Mouse (Mus musculus) testis, adult 2 months (tissue): ENCODE results near the gene Tprkb. TPM values are rescaled to one million over a fixed set of nuclear protein-coding genes. Genes with fewer than 3 reads are reported as not detected.
"Not testable (repeated sequence)": the region's sequence is repeated elsewhere in the genome, so short reads cannot be mapped to it uniquely, and the experiment has no call there.

Experiments
- H3K27ac ChIP-seq: fragments of 200-500 bp; 2 replicates; pipeline ENCODE4 v1.5.1; 2012; ENCODE audit warnings: low read depth, low read length; ENCODE audit not compliant: control insufficient read depth, insufficient read depth
- H3K27me3 ChIP-seq: fragments of 200-500 bp; 2 replicates; pipeline ENCODE4 v1.6.1; 2012; ENCODE audit warnings: mild to moderate bottlenecking, low read length, moderate library complexity; ENCODE audit not compliant: control insufficient read depth, insufficient read depth
- H3K36me3 ChIP-seq: fragments of 200-500 bp; 2 replicates; pipeline ENCODE4 v1.6.1; 2012; ENCODE audit warnings: mild to moderate bottlenecking, low read length; ENCODE audit not compliant: control insufficient read depth, insufficient read depth
- H3K4me1 ChIP-seq: fragments of 200-500 bp; 2 replicates; pipeline ENCODE4 v1.6.1; 2012; ENCODE audit warnings: low read length; ENCODE audit not compliant: control insufficient read depth, insufficient read depth
- H3K4me3 ChIP-seq: fragments of 200-500 bp; 2 replicates; pipeline ENCODE4 v1.5.1; 2012; ENCODE audit warnings: low read depth, mild to moderate bottlenecking, low read length, moderate library complexity, mixed read lengths; ENCODE audit not compliant: control insufficient read depth
- CTCF ChIP-seq: fragments of 200-500 bp; IDR thresholded peaks from 2 replicates; pipeline ENCODE4 v1.5.1; 2012; ENCODE audit warnings: low read depth, mild to moderate bottlenecking, inconsistent platforms, low read length, moderate library complexity; ENCODE audit not compliant: control insufficient read depth, insufficient read depth, insufficient replicate concordance
- POLR2A ChIP-seq: fragments of 200-500 bp; IDR thresholded peaks from 2 replicates; pipeline ENCODE4 v1.6.1; 2012; ENCODE audit warnings: low read depth, mild to moderate bottlenecking, inconsistent platforms, low read length, moderate library complexity; ENCODE audit not compliant: control insufficient read depth
- polyA plus RNA-seq: library from polyadenylated mRNA; depleted of rRNA; stranded (reverse); fragments of >200 nt; gene quantifications from 2 replicates; pipeline ENCODE4 v1.2.3, GENCODE M21; 2012

Tprkb gene
- polyA plus RNA-seq, 1 experiment = 10.8 TPM

GRCm38 (mm10) chr6:85867726-85868690 is 43.7 kb upstream of the Tprkb start:
- Histone ChIP-seq H3K4me1 (no peaks in the 10 kb centered on the region), H3K27ac (no peak overlapping the region), H3K36me3 (no peaks in the 10 kb centered on the region), H3K27me3 (no peaks in the 10 kb centered on the region), H3K4me3 (no peak overlapping the region)
- TF ChIP-seq CTCF (no peak), POLR2A (no peak)

DNA sequence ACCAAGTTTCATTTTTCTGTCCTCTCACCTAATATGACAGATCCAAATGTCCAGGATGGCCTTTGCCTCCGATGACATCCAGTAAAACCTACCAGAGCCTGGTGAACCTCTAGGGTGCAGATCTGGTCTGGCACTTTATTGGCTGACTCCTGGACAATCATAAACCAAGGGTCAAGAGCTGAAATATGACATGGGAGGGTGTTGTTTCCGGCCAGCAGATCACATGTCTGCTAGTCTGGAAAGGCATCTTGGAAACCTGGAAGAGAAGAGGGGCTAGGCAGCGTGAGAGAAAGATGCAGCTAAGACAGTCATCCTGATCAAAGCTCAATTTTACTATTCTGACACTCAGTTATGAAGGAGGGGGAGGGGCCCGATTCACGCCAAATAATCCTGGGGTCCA is 42.7 kb upstream of the Tprkb start, which contains the start of gene Nat8f2:
Gene Nat8f2 (minus strand): TSS at position 153 of the 400 bp plus-strand sequence.
- not testable (repeated sequence) for H3K4me1 ChIP-seq, H3K36me3 ChIP-seq, H3K4me3 ChIP-seq, H3K27me3 ChIP-seq, H3K27ac ChIP-seq

- not testable (repeated sequence) for H3K36me3 ChIP-seq, H3K4me1 ChIP-seq, H3K27ac ChIP-seq
Measured at GRCm38 (mm10) chr6:85883246-85883645, 28.4 kb upstream of the Tprkb start.

GRCm38 (mm10) chr6:85884311-85884710 is 27.4 kb upstream of the Tprkb start:
- H3K27ac ChIP-seq = no peak overlapping the region
- no peaks in the 10 kb centered on the region for H3K27me3 ChIP-seq
- no peak for TF ChIP-seq POLR2A
- no peak for TF ChIP-seq CTCF
- H3K4me3 ChIP-seq = no peak overlapping the region
- H3K4me1 ChIP-seq = no peaks in the 10 kb centered on the region
- H3K36me3 ChIP-seq = no peaks in the 10 kb centered on the region

More at GRCm38 (mm10) chr6:85883246-85883645, 28.4 kb upstream of the Tprkb start:
- not testable (repeated sequence) for H3K27me3 ChIP-seq, H3K4me3 ChIP-seq

DNA sequence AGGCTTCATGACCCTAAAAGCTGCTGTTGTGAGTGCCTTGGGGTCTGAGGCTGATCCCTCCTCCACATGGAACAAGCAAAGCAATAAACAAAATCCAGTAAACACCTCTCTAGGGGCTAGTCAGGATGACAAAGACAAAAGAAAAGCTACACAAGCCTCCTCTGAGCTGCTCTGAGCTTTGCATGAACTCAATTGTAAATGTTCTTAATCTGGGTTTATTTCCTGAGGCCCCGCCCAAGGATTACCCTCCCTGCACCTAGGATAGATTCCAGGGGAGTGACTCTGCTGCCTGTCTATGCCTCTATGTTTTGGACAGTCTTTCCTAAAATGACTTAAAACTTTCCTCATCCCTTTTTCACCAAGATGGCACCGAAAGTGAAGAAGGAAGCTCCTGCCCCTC is 22.7 kb upstream of the Tprkb start:
- Histone ChIP-seq H3K4me1 (no peaks in the 10 kb centered on the region), H3K27me3 (no peaks in the 10 kb centered on the region), H3K27ac (no peak overlapping the region), H3K4me3 (no peak overlapping the region), H3K36me3 (no peaks in the 10 kb centered on the region)
- no peak for TF ChIP-seq POLR2A
- TF ChIP-seq CTCF = no peak

GRCm38 (mm10) chr6:85895061-85895648 is 16.5 kb upstream of the Tprkb start:
- H3K36me3 ChIP-seq, H3K4me1 ChIP-seq, H3K27me3 ChIP-seq, H3K27ac ChIP-seq: not testable (repeated sequence)
- peak; percentile 75 for TF ChIP-seq CTCF
- peak overlapping the region; percentile 72 for H3K4me3 ChIP-seq

DNA sequence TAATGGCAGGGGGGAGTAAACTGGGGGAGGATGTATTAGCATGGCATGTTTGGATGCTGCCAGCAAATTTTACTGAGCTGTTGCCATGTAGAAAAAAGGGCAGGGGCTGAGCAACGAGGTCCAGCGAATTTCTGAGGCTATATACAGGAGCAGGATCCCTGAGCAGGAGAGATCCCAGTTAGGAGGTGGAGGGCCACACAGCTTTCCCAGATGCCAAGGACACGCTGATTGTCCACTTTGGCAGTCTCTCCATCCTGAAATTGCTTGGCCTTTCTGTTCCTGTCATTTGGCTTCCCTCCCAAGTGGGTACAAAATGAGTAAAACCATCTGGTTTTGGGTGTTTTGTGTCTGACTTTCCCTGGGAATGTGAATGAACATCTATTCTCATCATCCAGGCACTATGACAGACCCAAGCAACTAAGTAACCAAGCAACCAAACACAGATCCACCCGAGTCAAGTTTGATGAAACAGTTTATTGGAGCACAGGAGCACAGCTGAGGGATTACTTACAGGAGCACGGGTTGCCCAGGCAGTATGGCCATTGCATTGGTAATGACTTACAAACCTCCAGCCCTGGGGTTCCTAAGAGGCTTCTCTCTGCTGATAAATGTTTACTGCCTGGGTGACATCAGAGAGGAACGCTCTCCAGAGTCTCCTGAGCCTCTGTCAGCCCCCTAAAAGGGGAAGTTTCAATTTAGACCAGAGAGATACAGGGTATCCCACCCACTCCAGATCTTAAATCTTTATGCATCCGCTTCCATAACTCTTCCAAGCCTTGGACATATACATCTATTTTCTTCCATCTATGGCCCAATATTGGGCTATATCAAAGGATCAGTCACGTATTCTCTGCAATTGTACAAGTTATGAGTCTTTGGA is 12.8 kb upstream of the Tprkb start:
- H3K4me3 ChIP-seq, H3K27me3 ChIP-seq, H3K36me3 ChIP-seq, H3K4me1 ChIP-seq, H3K27ac ChIP-seq: not testable (repeated sequence)
